Mouse (Mus musculus): Measurements from ENCODE around the gene Gm3159.
"Not testable (repeated sequence)": the region's sequence is repeated elsewhere in the genome, so short reads cannot be mapped to it uniquely, and the experiment has no call there.

The Gm3159 gene

GRCm38 (mm10) chr14:4397226-4397625 lies at the start of gene Gm3159:
TSS of gene Gm3159 (plus strand) at chr14:4397526.
- DNase-seq, result not testable (repeated sequence)

DNA sequence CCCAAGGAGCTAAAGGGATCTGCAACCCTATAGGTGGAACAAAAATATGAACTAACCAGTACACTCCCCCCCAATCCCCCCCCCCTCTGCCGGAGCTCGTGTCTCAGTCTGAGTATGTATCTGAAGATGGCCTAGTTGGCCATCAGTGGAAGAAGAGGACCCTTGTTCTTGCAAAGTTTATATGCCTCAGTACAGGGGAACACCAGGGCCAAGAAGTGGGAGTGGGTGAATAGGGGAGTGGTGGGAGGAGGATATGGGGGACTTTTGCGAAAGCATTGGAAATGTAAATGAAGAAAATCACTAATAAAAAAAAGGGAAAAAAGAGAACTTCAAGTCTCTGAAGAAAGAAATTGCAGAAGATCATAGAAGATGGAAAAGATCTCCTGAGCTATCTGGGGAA lies 28.3 kb upstream of the Gm3159 start:
- DNase-seq, result not testable (repeated sequence)

- not testable (repeated sequence) for DNase-seq
Observed at GRCm38 (mm10) chr14:4369691-4370090, 27.6 kb upstream of the Gm3159 start.

GRCm38 (mm10) chr14:4377871-4378270 lies 19.5 kb upstream of the Gm3159 start:
- DNase-seq, result not testable (repeated sequence)

- DNase-seq, result not testable (repeated sequence)
Observed at GRCm38 (mm10) chr14:4385606-4386005, 11.7 kb upstream of the Gm3159 start.

- DNase-seq, result not testable (repeated sequence)
Observed at GRCm38 (mm10) chr14:4392841-4393530, 4.3 kb upstream of the Gm3159 start.

GRCm38 (mm10) chr14:4398624-4399023 lies 1.3 kb downstream of the Gm3159 start:
- not testable (repeated sequence) for DNase-seq

GRCm38 (mm10) chr14:4400115-4400789 lies 2.9 kb downstream of the Gm3159 start:
- DNase-seq, result not testable (repeated sequence)

- not testable (repeated sequence) for DNase-seq
Observed at GRCm38 (mm10) chr14:4401245-4401644, 3.9 kb downstream of the Gm3159 start.

GRCm38 (mm10) chr14:4403840-4404239 lies 6.5 kb downstream of the Gm3159 start:
- DNase-seq, result not testable (repeated sequence)

DNA sequence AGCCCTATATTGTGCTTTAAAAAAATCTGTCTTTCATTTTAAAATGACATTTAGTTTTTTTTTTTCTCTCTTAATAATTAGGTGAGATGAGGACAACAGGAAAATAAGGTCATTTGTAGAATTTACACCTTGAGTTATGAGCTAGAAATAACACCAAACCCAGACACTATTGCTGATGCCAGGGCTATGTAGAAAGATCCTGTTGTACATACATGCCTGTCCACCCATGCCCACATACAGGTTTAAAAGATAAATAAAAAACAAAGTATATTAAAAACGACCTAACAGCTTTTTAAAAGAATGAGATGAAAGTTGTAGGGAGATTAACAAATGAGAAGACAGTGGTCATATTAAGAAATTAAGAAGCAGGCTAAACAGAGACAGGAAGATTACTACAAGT lies 12.6 kb downstream of the Gm3159 start:
- DNase-seq, result not testable (repeated sequence)

DNA sequence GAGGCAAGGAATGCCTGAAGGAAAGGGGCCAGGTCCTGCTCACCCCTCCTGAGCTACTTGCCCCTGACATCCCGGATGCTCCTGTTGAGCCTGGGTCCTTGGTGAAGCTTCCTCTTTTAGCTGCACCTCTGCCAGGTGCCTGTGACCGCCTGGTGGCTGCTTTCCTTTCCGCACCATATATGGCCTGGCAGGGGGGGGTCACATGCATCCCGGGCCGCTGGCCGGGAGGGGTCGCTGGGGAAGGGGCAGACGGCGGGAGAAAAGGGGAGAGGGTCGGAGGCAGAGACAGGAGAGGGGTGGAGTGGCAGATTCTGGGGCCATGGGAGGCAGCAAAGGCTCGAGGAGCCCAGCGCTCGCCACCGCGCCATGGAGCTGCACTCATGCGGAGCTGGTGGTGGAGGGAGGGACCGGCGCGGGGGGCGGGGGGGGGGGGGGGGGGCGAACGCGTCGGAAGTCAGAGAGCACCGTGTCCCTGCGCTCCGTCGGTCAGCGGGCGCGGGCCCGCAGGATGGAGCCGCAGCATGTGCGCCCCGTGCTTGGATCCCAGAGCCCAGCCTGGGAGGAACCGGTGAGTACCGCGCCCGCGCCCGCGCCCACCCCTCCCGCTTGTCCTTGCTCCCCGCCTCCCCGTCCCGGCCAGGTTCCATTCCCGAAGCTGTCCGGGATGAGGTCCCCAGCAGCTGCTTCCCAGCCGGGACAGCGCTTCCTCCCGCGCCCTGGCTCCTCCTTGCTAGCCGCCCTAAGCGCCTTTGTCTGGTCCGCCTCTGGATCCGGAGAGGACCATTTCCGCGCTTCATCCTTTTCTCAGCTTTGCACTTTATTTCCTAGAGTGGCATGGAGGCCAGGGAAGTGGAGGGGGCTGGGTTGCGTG lies 17.9 kb downstream of the Gm3159 start, which contains the start of gene Gm3164:
TSS of gene Gm3164 (plus strand) at position 484 of the 871 bp plus-strand sequence.
- peak; percentile 12 for DNase-seq

DNA sequence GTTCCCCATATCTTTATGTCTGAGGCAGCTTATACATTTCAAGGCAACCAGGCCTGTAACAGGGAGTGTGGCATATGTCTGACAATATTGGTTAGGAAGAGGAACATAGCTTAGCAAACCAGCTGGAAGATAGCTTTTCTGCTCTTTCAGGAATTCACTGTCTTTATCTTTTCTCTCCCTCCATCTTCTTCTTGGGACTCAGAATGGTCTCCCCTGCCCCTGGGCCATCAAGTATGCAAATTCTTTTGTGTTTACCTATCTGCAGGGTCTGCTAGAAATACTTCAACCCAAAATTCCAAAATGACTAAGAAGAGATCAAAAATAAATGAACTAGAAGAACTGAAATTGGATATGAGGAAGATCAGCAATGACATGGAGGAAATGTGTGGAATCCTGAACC lies 33.4 kb downstream of the Gm3159 start, which contains the start of gene Gm3173:
TSS of gene Gm3173 (plus strand) at position 301 of the 400 bp plus-strand sequence.
- DNase-seq, result not testable (repeated sequence)

All from kidney, adult 11 months (tissue).